In the genomic region with DNA sequence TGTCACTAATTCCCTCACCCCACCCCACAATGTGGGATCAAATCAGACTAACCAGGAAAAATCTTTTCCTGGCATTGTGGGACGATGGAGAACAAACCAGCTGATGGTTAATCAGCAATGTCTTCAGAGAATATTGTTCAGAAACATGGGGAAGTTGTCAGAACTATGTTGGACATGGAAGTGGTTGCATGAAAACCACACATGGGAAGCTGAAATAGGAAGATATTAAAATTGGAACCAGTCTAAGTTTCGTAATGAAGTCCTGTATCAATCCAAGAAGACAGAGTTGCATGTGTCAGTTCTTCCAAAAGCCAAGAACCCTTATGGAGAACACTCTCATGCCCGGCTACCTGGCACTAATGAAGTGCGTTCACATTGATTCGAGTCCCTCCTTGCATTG, we compare ENCODE assay signal across 16 mouse cellular contexts.
"Had no signal": no experiment of that assay in that cellular context is flagged by ENCODE, and none has a peak within 500 bp of the region (broad histone marks: within the 10 kb centered on the region; RNA-seq: fewer than 3 reads in every experiment).

No protein-coding gene starts in this region.

- DNase-seq: liver, embryonic 13.5 days; liver, postnatal 0 days; lung, adult 2 months; lung, postnatal 14 days; lung, postnatal 36 days; midbrain, embryonic 14.5 days; retina, postnatal 1 day; right cerebral cortex, adult 18-20 months; right cerebral cortex, postnatal 25 days; right cerebral cortex, postnatal 4 days; spleen, adult 18-20 months; thymus, adult 18-20 months; thymus, postnatal 14 days; thymus, postnatal 36 days had no signal

- ATAC-seq: liver, postnatal 0 days; lung, postnatal 0 days; midbrain, embryonic 16.5 days had no signal
